Mouse (Mus musculus) embryo, embryonic 9.5 days (tissue): Measurements from ENCODE around the gene Tob2.

Experiments
- DNase-seq: peaks from one replicate; pipeline ENCODE4 v3.0.0-alpha.2; 2017; ENCODE audit errors: extremely low spot score

The Tob2 gene

GRCm38 (mm10) chr15:81860471-81861135 lies 2.0 kb upstream of the Tob2 start:
- DNase-seq = no peak

DNA sequence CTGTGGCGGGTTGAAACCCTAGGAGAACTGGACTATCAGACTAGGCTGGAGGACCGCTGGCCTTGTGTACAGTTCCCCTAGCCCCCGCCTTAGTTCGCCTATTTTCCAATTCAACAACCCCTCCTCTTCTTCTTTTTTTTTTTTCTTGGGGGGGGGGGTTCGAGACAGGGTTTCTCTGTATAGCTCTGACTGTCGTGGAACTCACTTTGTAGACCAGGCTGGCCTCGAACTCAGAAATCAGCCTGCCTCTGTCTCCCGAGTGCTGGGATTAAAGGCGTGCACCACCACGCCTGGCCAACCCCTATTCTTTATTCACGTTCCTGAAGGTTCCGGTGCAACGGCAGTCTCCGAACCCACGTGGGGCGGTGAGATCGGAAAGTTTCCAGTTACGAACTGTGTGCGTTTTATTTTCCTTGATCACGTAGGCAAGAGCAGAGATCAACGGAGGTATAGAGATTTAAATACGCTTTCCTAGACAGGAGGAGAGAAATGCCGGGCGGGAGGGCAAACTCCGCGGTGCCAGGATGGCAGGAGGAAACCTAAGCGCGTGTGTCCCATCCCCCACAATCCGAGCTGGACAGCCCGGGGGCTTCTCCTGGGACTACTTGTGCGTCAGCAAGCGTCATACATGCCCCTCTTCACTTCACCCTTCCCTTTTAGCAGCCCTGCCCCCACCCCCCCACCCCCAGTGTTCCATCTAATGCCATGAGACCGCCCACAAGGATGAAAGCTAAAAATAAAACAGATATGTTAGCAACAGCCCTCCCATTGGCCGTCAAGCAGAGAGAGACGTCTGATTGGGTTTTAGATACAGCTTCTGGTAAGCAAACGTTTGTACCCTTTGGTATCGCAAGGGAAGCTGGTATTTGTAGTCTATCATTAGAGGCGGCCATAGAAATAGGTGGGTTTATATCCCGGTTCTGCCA lies 997 bp upstream of the Tob2 start:
- peak; percentile 93 for DNase-seq

DNA sequence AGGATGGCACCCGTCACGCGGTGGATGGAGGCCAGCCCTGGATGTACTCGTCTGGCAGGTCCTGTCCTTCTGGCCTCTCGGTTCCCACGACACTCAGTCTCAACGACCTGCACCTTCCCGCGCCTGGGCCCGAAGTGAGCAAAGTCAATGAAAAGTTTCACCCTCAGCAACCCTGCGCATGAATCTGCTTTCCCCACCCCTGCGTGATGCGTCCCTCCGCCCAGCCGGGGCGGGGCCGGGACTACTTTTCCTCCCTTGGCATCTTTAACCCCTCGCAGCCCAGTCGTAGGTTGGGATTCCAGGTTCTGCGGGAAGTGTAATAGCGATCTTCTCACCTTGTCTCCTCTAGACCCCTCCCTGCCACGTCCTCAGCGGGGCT lies 469 bp downstream of the Tob2 start:
- peak; percentile 95 for DNase-seq

DNA sequence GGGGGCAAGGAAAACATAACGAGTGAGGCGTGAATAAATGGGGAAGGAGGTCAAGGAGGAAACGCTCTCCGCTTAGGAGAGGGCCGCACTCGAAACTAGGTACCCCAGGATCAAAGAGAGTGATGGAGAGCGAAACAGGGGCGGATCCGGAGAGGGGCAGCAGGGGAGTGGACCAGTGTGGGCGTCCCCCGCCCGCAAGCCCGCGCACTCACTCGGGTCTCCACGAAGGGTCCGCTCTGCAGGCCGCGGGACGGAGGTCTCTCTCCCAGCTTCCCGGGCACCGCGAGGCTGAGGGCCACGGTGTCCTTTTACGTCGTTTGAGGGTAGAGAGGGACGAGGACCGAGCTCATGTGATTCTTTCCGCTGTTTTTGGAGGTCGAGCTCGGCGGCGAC lies 876 bp downstream of the Tob2 start:
- DNase-seq = no peak

- DNase-seq = peak; percentile 25
Measured at GRCm38 (mm10) chr15:81856938-81857723, 1.5 kb downstream of the Tob2 start.

DNA sequence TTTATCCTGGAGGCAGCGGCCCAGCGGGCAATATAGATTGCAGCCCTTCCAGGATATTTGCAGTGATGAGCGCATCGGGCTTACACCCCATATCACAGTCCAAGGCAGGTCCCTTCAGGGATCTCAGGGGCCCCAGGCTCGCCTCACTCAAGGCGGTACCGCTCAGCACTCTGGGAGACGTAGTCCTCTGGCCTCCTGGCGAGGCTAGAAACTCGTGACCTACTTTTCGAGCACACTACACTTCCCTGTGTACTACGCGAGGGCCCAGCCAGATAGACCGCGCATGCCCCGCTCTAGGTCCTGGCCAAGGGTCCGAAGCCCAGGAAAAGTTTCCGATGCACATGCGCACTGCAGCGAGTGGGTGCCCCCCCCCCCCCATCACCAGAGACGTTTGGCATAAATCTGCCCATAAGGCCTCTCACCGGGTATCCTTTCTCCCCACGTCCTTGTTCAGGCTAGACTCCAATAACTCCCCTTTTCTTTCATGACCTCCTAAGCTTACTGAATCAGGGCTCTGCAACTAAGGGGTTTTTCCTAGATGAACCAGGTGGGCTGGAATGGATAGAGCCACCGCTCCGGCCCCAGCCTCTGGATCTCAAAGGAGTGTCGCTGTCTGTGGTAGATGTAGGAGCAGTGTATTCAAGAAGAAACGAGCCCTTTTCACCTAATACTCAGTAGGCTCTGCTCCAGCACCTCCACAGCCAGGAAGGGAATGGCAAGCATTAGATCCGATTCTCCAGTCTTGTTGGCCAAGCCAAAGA lies 2.4 kb downstream of the Tob2 start:
- peak; percentile 88 for DNase-seq

GRCm38 (mm10) chr15:81853081-81853480 lies 5.5 kb downstream of the Tob2 start:
- DNase-seq = no peak

DNA sequence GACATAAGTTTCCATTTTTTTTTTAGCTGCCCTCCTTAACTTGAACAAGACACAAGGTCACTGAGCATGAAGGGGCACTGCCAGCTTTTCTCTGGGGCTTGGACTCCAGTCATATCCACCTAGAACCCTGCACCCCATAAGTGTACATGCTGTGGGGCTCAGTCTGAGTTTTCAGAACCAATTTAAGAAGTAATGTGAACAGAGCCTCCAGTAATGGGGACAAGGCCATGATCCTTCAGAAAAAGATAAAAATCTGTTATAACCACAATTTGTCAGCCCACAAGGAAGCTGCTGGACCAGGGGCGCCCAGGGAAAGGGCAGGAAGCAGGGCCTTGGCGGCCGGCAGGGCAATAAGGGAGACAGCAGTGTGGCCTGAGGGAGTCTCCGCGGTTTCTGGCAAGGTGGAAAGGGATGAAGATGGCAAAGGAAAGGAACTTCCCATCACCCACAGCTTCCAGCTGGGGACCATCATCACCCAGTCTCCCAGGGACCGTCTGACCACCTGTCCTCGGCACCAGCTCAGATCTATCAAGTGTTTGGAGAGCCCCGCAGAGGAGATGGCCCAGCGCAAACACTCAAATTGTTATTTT lies 6.1 kb downstream of the Tob2 start:
- DNase-seq = no peak

- no peak for DNase-seq
Measured at GRCm38 (mm10) chr15:81851375-81851774, 7.2 kb downstream of the Tob2 start.

DNA sequence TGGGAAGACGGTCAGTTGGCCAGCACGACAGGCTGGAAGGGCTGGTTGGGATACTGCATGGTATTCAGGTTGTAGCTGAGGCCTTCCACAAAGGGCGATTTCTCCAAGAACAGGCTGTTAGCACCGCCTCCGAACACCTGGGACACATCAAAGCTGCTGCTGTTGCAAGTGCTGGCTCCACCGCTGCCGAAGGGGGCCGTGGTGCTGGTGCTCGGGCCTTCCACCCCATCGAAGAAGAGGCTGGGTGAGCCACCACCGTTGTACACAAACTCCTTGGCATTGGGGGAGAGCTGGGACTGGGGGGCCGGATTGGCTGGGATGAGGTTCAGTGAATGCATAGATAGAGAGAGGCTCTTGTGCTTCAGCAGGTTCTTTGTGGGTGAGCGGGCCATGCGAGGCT lies 7.9 kb downstream of the Tob2 start:
- no peak for DNase-seq

- no peak for DNase-seq
Measured at GRCm38 (mm10) chr15:81849104-81849503, 9.5 kb downstream of the Tob2 start.

DNA sequence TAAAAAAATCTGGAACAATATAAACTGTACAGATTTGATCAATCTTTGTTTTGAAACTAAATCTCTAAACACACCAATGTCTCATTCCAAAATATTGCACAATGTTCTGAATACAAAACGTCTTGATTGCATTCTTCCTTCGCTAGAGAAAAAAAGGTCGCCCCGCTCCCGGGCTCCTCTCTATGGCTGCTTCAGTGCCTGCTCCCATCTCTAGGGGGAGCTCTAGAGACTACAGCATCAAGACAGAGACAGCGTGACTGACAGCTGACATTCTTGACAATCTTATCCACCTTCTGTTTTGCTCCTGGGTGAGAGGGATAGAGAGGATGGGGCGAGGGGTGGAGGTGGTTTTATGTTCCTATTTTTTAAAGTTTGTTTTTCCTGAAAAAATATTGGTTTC lies 10.3 kb downstream of the Tob2 start:
- no peak for DNase-seq

GRCm38 (mm10) chr15:81847861-81848260 lies 10.7 kb downstream of the Tob2 start:
- no peak for DNase-seq

- no peak for DNase-seq
Measured at GRCm38 (mm10) chr15:81847161-81847560, 11.4 kb downstream of the Tob2 start.

DNA sequence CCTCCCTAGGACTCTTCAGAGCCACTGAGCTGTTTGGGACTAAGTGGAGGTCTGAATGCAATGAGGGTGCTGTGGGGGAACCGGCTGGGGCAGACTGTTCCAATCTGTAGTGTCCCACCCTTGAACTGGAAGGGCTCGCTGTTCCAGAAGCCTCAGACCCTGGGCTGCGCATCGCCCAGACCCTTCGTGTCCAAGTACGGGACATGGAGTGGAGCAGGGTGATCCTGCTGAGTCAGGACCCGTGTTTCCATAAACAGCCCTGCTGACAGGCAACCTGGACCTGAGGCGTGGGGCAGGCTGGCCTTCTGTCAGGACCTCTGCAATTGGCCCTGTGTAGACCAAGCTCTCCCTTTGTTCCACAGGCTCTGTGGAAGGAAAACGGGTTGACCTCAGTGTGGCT lies 11.8 kb downstream of the Tob2 start:
- no peak for DNase-seq

GRCm38 (mm10) chr15:81845724-81846123 lies 12.9 kb downstream of the Tob2 start:
- no peak for DNase-seq

- no peak for DNase-seq
Measured at GRCm38 (mm10) chr15:81845033-81845625, 13.5 kb downstream of the Tob2 start.

DNA sequence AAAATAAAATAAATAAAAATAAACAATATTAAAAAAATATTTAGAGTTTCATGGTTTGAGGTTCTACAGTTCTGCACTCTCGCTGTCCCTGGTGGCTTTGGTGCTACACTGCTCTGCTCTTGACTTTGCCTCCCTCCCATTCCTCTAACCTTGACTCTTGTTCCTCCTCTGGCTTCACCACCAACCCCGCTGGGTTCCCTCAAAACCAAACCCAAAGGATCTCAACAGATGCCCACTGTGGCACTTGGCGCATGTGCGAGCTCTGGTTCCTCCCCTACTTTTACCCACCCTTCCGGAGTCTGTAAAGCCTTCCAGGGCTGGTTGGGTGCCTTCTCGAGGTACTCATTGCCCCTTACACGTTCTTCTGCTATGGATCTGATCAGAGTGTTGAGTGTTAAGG lies 16.3 kb downstream of the Tob2 start:
- DNase-seq = no peak

- DNase-seq = no peak
Measured at GRCm38 (mm10) chr15:81840306-81840705, 18.3 kb downstream of the Tob2 start.

GRCm38 (mm10) chr15:81839634-81840033 lies 19.0 kb downstream of the Tob2 start:
- no peak for DNase-seq
